ENCODE assay signal across 8 mouse cellular contexts in the genomic region with DNA sequence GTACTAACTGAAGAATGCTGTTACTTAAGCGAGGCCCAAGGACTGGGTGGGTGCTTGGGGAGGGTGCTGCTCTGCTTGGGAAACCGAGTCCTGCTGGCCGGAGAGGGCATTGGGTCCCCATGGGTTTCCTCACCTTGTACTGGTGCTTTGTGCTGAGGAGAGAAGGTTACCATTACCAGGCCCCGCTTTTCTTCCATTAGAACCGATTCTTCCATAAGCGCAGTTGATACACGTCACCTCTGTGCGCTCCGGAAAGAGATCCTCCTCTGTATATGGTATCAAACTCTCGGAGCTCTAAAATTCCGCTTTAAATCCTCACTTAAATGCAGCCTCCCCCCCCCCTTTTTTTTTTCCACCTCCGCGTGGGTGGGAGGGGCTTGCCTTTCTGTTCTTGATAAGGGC. TPM values are rescaled to one million over a fixed set of nuclear protein-coding genes. Genes with fewer than 3 reads are reported as not detected.
DNase-seq lines count a peak whose midpoint lies in the region; ATAC-seq and TF ChIP-seq lines count a peak whose summit lies in the region.

No protein-coding gene starts in this region.

- no peak for TF ChIP-seq CTCF in kidney, postnatal 0 days (IDR thresholded peaks at IDR 0.05; ENCODE audit: low read depth)
- TF ChIP-seq CTCF in embryonic fibroblast, embryonic 13.5 days (IDR thresholded peaks at IDR 0.05; ENCODE audit: borderline replicate concordance, insufficient read depth, low read length), result no peak

- no peaks in the 10 kb centered on the region for H3K27me3 ChIP-seq in kidney, postnatal 0 days (ENCODE audit: insufficient read depth, low read length)
- no peaks in the 10 kb centered on the region for H3K27me3 ChIP-seq in intestine, embryonic 14.5 days (replicated peaks; ENCODE audit: control insufficient read depth, insufficient read depth, low read length)

- 0% methylated on average over 13 of the region's 13 CpGs for WGBS in kidney, postnatal 0 days
- WGBS in intestine, embryonic 14.5 days, result 0% methylated on average over 13 of the region's 13 CpGs

- peak overlapping the region; percentile 99 for H3K27ac ChIP-seq in kidney, postnatal 0 days
- H3K27ac ChIP-seq in embryonic fibroblast, embryonic 13.5 days (ENCODE audit: insufficient read depth, low read length), result peak overlapping the region; percentile 95
- peak overlapping the region; percentile 99 for H3K27ac ChIP-seq in intestine, embryonic 14.5 days (ENCODE audit: low read depth)

- no peaks in the 10 kb centered on the region for H3K9me3 ChIP-seq in kidney, postnatal 0 days (replicated peaks; ENCODE audit: low read length)
- no peaks in the 10 kb centered on the region for H3K9me3 ChIP-seq in intestine, embryonic 14.5 days (ENCODE audit: control insufficient read depth, low read length)

- peaks cover 25% of the 10 kb centered on the region for H3K36me3 ChIP-seq in kidney, postnatal 0 days (ENCODE audit: insufficient read depth, low read length)
- H3K36me3 ChIP-seq in intestine, embryonic 14.5 days (ENCODE audit: control insufficient read depth, insufficient read depth, low read length), result peaks cover 42% of the 10 kb centered on the region

- peak; percentile 28; the same call in 1 of the 2 replicates for TF ChIP-seq POLR2A in embryonic fibroblast, embryonic 13.5 days (IDR thresholded peaks at IDR 0.05; ENCODE audit: low read depth, low read length)

- no peaks in the 10 kb centered on the region for H3K4me1 ChIP-seq in kidney, postnatal 0 days (replicated peaks; ENCODE audit: insufficient read depth, low read length)
- peaks cover 16% of the 10 kb centered on the region for H3K4me1 ChIP-seq in embryonic fibroblast, embryonic 13.5 days (ENCODE audit: control insufficient read depth, insufficient read depth, low read length)
- H3K4me1 ChIP-seq in intestine, embryonic 14.5 days (replicated peaks; ENCODE audit: control insufficient read depth, insufficient read depth, low read length), result peaks cover 10% of the 10 kb centered on the region; the same call in 1 of the 2 replicates

- peak; percentile 16; the same call in 1 of the 2 replicates for ATAC-seq in kidney, postnatal 0 days (replicated peaks; ENCODE audit: low FRiP score, low read depth)
- peak; percentile 41 for ATAC-seq in intestine, embryonic 14.5 days (replicated peaks; ENCODE audit: low FRiP score, low TSS enrichment, low read depth)
- ATAC-seq in megakaryocyte-erythroid progenitor cell, adult 5-6 weeks (replicated peaks; ENCODE audit: low FRiP score, low TSS enrichment, poor library complexity, severe bottlenecking), result peak; percentile 35; the same call in 1 of the 2 replicates

- H3K4me2 ChIP-seq in kidney, postnatal 0 days (ENCODE audit: low read length), result peak overlapping the region; percentile 81
- peak overlapping the region; percentile 73 for H3K4me2 ChIP-seq in intestine, embryonic 14.5 days (ENCODE audit: low read length)

- DNase-seq in kidney, postnatal 0 days (ENCODE audit: low spot score), result peak; percentile 77
- DNase-seq in kidney, postnatal 10 days, result no peak
- DNase-seq in MEL-GATA-1-ER (ENCODE audit: extremely low read depth, low read depth), result peak; percentile 78
- peak; percentile 87 for DNase-seq in intestine, embryonic 14.5 days (ENCODE audit: low spot score)
- DNase-seq in telencephalon, adult 2 months (ENCODE audit: low read depth, low spot score), result peak; percentile 64
- no peak for DNase-seq in cerebellum, postnatal 14 days

- H3K4me3 ChIP-seq in kidney, postnatal 0 days (replicated peaks; ENCODE audit: low read depth, low read length), result peak overlapping the region; percentile 83
- H3K4me3 ChIP-seq in embryonic fibroblast, embryonic 13.5 days (ENCODE audit: insufficient read depth, low read length), result peak overlapping the region; percentile 100
- H3K4me3 ChIP-seq in intestine, embryonic 14.5 days (ENCODE audit: low read depth, low read length), result peak overlapping the region; percentile 98

- peak overlapping the region; percentile 98 for H3K9ac ChIP-seq in kidney, postnatal 0 days (ENCODE audit: low read depth, low read length)
- peak overlapping the region; percentile 99 for H3K9ac ChIP-seq in intestine, embryonic 14.5 days (ENCODE audit: low read length)

RNA-seq across cellular contexts. Expression of gene Qrich1, which starts 1.3 kb away (rescaled TPM):
- polyA plus RNA-seq in kidney, postnatal 0 days (2015; fragmentation: Nextera tagmentation; extraction: Ambion mirVana), result 87.2 and 87.9 TPM in 2 replicates
- 113 and 133 TPM in 2 replicates for polyA plus RNA-seq in embryonic fibroblast, embryonic 13.5 days (2011; ENCODE audit: insufficient read length, low read depth, missing spikeins)
- 122 and 133 TPM in 2 replicates for polyA plus RNA-seq in intestine, embryonic 14.5 days (2014; fragmentation: Nextera tagmentation; extraction: Ambion mirVana)
- total RNA-seq in megakaryocyte-erythroid progenitor cell, adult 5-6 weeks (2014; fragmentation: Nextera tagmentation), result 115 and 171 TPM in 2 replicates
- 146 and 150 TPM in 2 replicates for total RNA-seq in megakaryocyte-erythroid progenitor cell, adult 5-6 weeks (2017)

RNA-seq across cellular contexts. Expression of gene Qars, which starts 10.4 kb away (rescaled TPM):
- 87.9 and 94.1 TPM in 2 replicates for polyA plus RNA-seq in kidney, postnatal 0 days (2015; fragmentation: Nextera tagmentation; extraction: Ambion mirVana)
- polyA plus RNA-seq in embryonic fibroblast, embryonic 13.5 days (2011; ENCODE audit: insufficient read length, low read depth, missing spikeins), result 261 and 263 TPM in 2 replicates
- 119 and 128 TPM in 2 replicates for polyA plus RNA-seq in intestine, embryonic 14.5 days (2014; fragmentation: Nextera tagmentation; extraction: Ambion mirVana)
- total RNA-seq in megakaryocyte-erythroid progenitor cell, adult 5-6 weeks (2014; fragmentation: Nextera tagmentation), result 356 and 390 TPM in 2 replicates
- 235 and 321 TPM in 2 replicates for total RNA-seq in megakaryocyte-erythroid progenitor cell, adult 5-6 weeks (2017)

RNA-seq across cellular contexts. Expression of gene Usp19, which starts 27.5 kb away (rescaled TPM):
- polyA plus RNA-seq in kidney, postnatal 0 days (2015; fragmentation: Nextera tagmentation; extraction: Ambion mirVana), result 43.8 and 47.4 TPM in 2 replicates
- 77.0 and 80.7 TPM in 2 replicates for polyA plus RNA-seq in embryonic fibroblast, embryonic 13.5 days (2011; ENCODE audit: insufficient read length, low read depth, missing spikeins)
- polyA plus RNA-seq in intestine, embryonic 14.5 days (2014; fragmentation: Nextera tagmentation; extraction: Ambion mirVana), result 51.6 and 53.5 TPM in 2 replicates
- 127 and 134 TPM in 2 replicates for total RNA-seq in megakaryocyte-erythroid progenitor cell, adult 5-6 weeks (2014; fragmentation: Nextera tagmentation)
- total RNA-seq in megakaryocyte-erythroid progenitor cell, adult 5-6 weeks (2017), result 37.8 and 51.0 TPM in 2 replicates

RNA-seq across cellular contexts. Expression of gene Lamb2, which starts 38.4 kb away (rescaled TPM):
- polyA plus RNA-seq in kidney, postnatal 0 days (2015; fragmentation: Nextera tagmentation; extraction: Ambion mirVana), result 35.6 and 38.9 TPM in 2 replicates
- polyA plus RNA-seq in embryonic fibroblast, embryonic 13.5 days (2011; ENCODE audit: insufficient read length, low read depth, missing spikeins), result 118 and 152 TPM in 2 replicates
- polyA plus RNA-seq in intestine, embryonic 14.5 days (2014; fragmentation: Nextera tagmentation; extraction: Ambion mirVana), result 32.3 and 33.7 TPM in 2 replicates
- total RNA-seq in megakaryocyte-erythroid progenitor cell, adult 5-6 weeks (2014; fragmentation: Nextera tagmentation), result not detected in 2 replicates
- 0.66 TPM in 1 of 2 replicates, not detected in the other for total RNA-seq in megakaryocyte-erythroid progenitor cell, adult 5-6 weeks (2017)

RNA-seq across cellular contexts. Expression of gene Impdh2, which starts 42.2 kb away (rescaled TPM):
- 118 and 132 TPM in 2 replicates for polyA plus RNA-seq in kidney, postnatal 0 days (2015; fragmentation: Nextera tagmentation; extraction: Ambion mirVana)
- 176 and 180 TPM in 2 replicates for polyA plus RNA-seq in embryonic fibroblast, embryonic 13.5 days (2011; ENCODE audit: insufficient read length, low read depth, missing spikeins)
- 226 and 246 TPM in 2 replicates for polyA plus RNA-seq in intestine, embryonic 14.5 days (2014; fragmentation: Nextera tagmentation; extraction: Ambion mirVana)
- total RNA-seq in megakaryocyte-erythroid progenitor cell, adult 5-6 weeks (2014; fragmentation: Nextera tagmentation), result 430 and 507 TPM in 2 replicates
- 413 and 539 TPM in 2 replicates for total RNA-seq in megakaryocyte-erythroid progenitor cell, adult 5-6 weeks (2017)

Comparison
In these comparisons a context has a peak if more than half of its experiments do, and no peak if none do; other contexts are left out.
1. DNase-seq: peak in kidney, postnatal 0 days (single experiment), MEL-GATA-1-ER (single experiment), intestine, embryonic 14.5 days (single experiment) and telencephalon, adult 2 months (single experiment); none in kidney, postnatal 10 days (single experiment) and cerebellum, postnatal 14 days (0 of 2).
2. Peak in every context shown above with its lines, with median percentiles within 50 percentile points of each other: ATAC-seq, H3K27ac ChIP-seq and H3K4me3 ChIP-seq.